8 mouse cellular contexts compared by ENCODE assay signal in genomic region chr9:67043231-67044199, GRCm38 (mm10). TPM values are rescaled to one million over a fixed set of nuclear protein-coding genes. Genes with fewer than 3 reads are reported as not detected.
DNase-seq lines count a peak whose midpoint lies in the region; ATAC-seq and TF ChIP-seq lines count a peak whose summit lies in the region.

No protein-coding gene starts in this region.

- DNase-seq in ES-E14 (ENCODE audit: low read depth, low spot score): peak; percentile 96
- DNase-seq in cerebellum, adult 11-12 months: peak; percentile 99
- DNase-seq in heart, postnatal 36 days: peak; percentile 98
- DNase-seq in layer of hippocampus, adult 2 months (ENCODE audit: low spot score in 2 of 2): peak; percentile 99 to 100
- peak; percentile 100 for DNase-seq in lung, embryonic 14.5 days
- DNase-seq in thymus, adult 2 months: peak; percentile 99

- in situ Hi-C loops in ES-E14 (cut with MboI; ENCODE audit: low sequenced_read_pairs in 2 of 2, unreplicated experiment in 2 of 2): no loop called here

- ATAC-seq in forebrain, embryonic 15.5 days (replicated peaks): peak; percentile 97
- ATAC-seq in lung, embryonic 14.5 days (ENCODE audit: insufficient read depth): peak; percentile 94

- no peaks in the 10 kb centered on the region; the same call in 1 of the 2 replicates for H3K36me3 ChIP-seq in ES-E14 (ENCODE audit: control insufficient read depth, insufficient read depth, low read length, poor library complexity, severe bottlenecking)
- no peaks in the 10 kb centered on the region for H3K36me3 ChIP-seq in forebrain, embryonic 15.5 days
- peaks cover 25% of the 10 kb centered on the region for H3K36me3 ChIP-seq in lung, embryonic 14.5 days (ENCODE audit: insufficient read depth)
- no peaks in the 10 kb centered on the region for H3K36me3 ChIP-seq in thymus, adult 2 months (ENCODE audit: control insufficient read depth, insufficient read depth, low read length)

- no peaks in the 10 kb centered on the region for H3K9me3 ChIP-seq in ES-E14 (ENCODE audit: control insufficient read depth, insufficient read depth, low read depth, low read length)
- no peaks in the 10 kb centered on the region for H3K9me3 ChIP-seq in forebrain, embryonic 15.5 days
- H3K9me3 ChIP-seq in lung, embryonic 14.5 days (ENCODE audit: low read depth, low read length): no peaks in the 10 kb centered on the region

- intact Hi-C loops in heart, postnatal 36 days (cut with DNase I): loop anchor here (1.0 to 10.0 kb wide), 3 partner anchors 42 to 399 kb away; partner anchors contain the start of genes Aph1b and Gm10647

- H3K4me2 ChIP-seq in forebrain, embryonic 15.5 days (replicated peaks): peak overlapping the region; percentile 58
- H3K4me2 ChIP-seq in lung, embryonic 14.5 days: peak overlapping the region; percentile 98

- H3K4me1 ChIP-seq in ES-E14 (ENCODE audit: control insufficient read depth in 2 of 2, insufficient read depth in 2 of 2, low read length in 2 of 2, poor library complexity in 1 of 2): peaks cover 13 to 16% of the 10 kb centered on the region in 2 experiments
- H3K4me1 ChIP-seq in forebrain, embryonic 15.5 days: peaks cover 61% of the 10 kb centered on the region
- H3K4me1 ChIP-seq in lung, embryonic 14.5 days (ENCODE audit: insufficient read depth): peaks cover 38% of the 10 kb centered on the region
- peaks cover 21% of the 10 kb centered on the region for H3K4me1 ChIP-seq in olfactory bulb, adult 2 months (ENCODE audit: control insufficient read depth, insufficient read depth, low read length)
- peaks cover under 1% of the 10 kb centered on the region; the same call in 1 of the 2 replicates for H3K4me1 ChIP-seq in thymus, adult 2 months (replicated peaks; ENCODE audit: control insufficient read depth, insufficient read depth, low read length)

- H3K27ac ChIP-seq in ES-E14 (ENCODE audit: insufficient read depth, low read depth, low read length, poor library complexity, severe bottlenecking): peak overlapping the region; percentile 85
- peak overlapping the region; percentile 96 for H3K27ac ChIP-seq in forebrain, embryonic 15.5 days (replicated peaks)
- peak overlapping the region; percentile 98 for H3K27ac ChIP-seq in layer of hippocampus, adult 2 months
- peak overlapping the region; percentile 91 for H3K27ac ChIP-seq in lung, embryonic 14.5 days (ENCODE audit: low read depth)
- H3K27ac ChIP-seq in olfactory bulb, adult 2 months (ENCODE audit: insufficient read depth, low read depth, low read length): peak overlapping the region; percentile 90
- peak overlapping the region; percentile 18 for H3K27ac ChIP-seq in thymus, adult 2 months (ENCODE audit: control insufficient read depth, insufficient read depth, low read length)

- H3K4me3 ChIP-seq in ES-E14 (ENCODE audit: insufficient read depth in 1 of 2, low read depth in 1 of 2, low read length in 2 of 2, poor library complexity in 1 of 2, severe bottlenecking in 1 of 2): peak overlapping the region; percentile 82 to 97
- peak overlapping the region; percentile 61 for H3K4me3 ChIP-seq in forebrain, embryonic 15.5 days
- H3K4me3 ChIP-seq in layer of hippocampus, adult 2 months: peak overlapping the region; percentile 83
- H3K4me3 ChIP-seq in lung, embryonic 14.5 days (ENCODE audit: low read depth, low read length): peak overlapping the region; percentile 82
- peak overlapping the region; percentile 84 for H3K4me3 ChIP-seq in olfactory bulb, adult 2 months (ENCODE audit: insufficient read depth, low read depth, low read length)
- peak overlapping the region; percentile 66 for H3K4me3 ChIP-seq in thymus, adult 2 months (ENCODE audit: control insufficient read depth, insufficient read depth, low read length)

- WGBS in forebrain, embryonic 15.5 days: under 1% methylated on average over 73 of the region's 73 CpGs
- under 1% methylated on average over 72 of the region's 73 CpGs for WGBS in lung, embryonic 14.5 days
- WGBS in olfactory bulb, adult 2 months: under 1% methylated on average over 73 of the region's 73 CpGs
- WGBS in thymus, adult 2 months: under 1% methylated on average over 72 of the region's 73 CpGs

- TF ChIP-seq CTCF in layer of hippocampus, adult 2 months (conservative IDR thresholded peaks at IDR 0.05): peak; percentile 92
- peak; percentile 97 for TF ChIP-seq CTCF in lung, embryonic 14.5 days (IDR thresholded peaks at IDR 0.05; ENCODE audit: low read depth)
- peak; percentile 90 for TF ChIP-seq CTCF in olfactory bulb, adult 2 months (IDR thresholded peaks at IDR 0.05; ENCODE audit: insufficient read depth, low read depth, low read length)
- TF ChIP-seq CTCF in thymus, adult 2 months (IDR thresholded peaks at IDR 0.05; ENCODE audit: borderline replicate concordance, control insufficient read depth, extremely low read depth, insufficient read depth, low read length, poor library complexity): peak; percentile 96

- H3K9ac ChIP-seq in ES-E14 (ENCODE audit: insufficient read depth, low read depth, low read length, poor library complexity, severe bottlenecking): peak overlapping the region; percentile 90
- peak overlapping the region; percentile 91 for H3K9ac ChIP-seq in forebrain, embryonic 15.5 days (replicated peaks)
- H3K9ac ChIP-seq in lung, embryonic 14.5 days: peak overlapping the region; percentile 79

- peaks cover 16% of the 10 kb centered on the region for H3K27me3 ChIP-seq in forebrain, embryonic 15.5 days
- H3K27me3 ChIP-seq in lung, embryonic 14.5 days (ENCODE audit: insufficient read depth, low read length): no peaks in the 10 kb centered on the region
- peaks cover 8% of the 10 kb centered on the region; the same call in 1 of the 2 replicates for H3K27me3 ChIP-seq in thymus, adult 2 months (ENCODE audit: control insufficient read depth, insufficient read depth, low read length)

- peak; percentile 67 for TF ChIP-seq POLR2A in olfactory bulb, adult 2 months (IDR thresholded peaks at IDR 0.05; ENCODE audit: insufficient read depth, low read depth, low read length)
- TF ChIP-seq POLR2A in thymus, adult 2 months (IDR thresholded peaks at IDR 0.05; ENCODE audit: control insufficient read depth, extremely low read depth, insufficient read depth, low read length, poor library complexity): no peak; the same call in 1 of the 2 replicates

TF ChIP-seq in ES-E14, 5 proteins besides CTCF, POLR2A, EP300 and RAD21:
- TF ChIP-seq MAFK (IDR thresholded peaks at IDR 0.05; ENCODE audit: insufficient read depth, low read depth, low read length) (no peak), CHD2 (IDR thresholded peaks at IDR 0.05; ENCODE audit: low read depth, low read length) (no peak), ZC3H11A (IDR thresholded peaks at IDR 0.05; ENCODE audit: borderline replicate concordance, low read depth, low read length) (peak; percentile 56; the same call in 1 of the 2 replicates), HCFC1 (IDR thresholded peaks at IDR 0.05; ENCODE audit: borderline replicate concordance, insufficient read depth, low read length) (0 out of 2 replicates have a peak, but pooled peaks have one; percentile 20)

RNA-seq across cellular contexts. Expression of gene Tpm1, which starts 5.7 kb away (rescaled TPM):
- total RNA-seq in ES-E14 (2012; rRNA removed): 484 and 860 TPM in 2 replicates
- 118 and 121 TPM in 2 replicates for polyA plus RNA-seq in forebrain, embryonic 15.5 days (2015; fragmentation: Nextera tagmentation; extraction: Ambion mirVana)
- over 10,000 TPM; 11,452 to 11,878 TPM for total RNA-seq in heart, postnatal 36 days (2021)
- total RNA-seq in layer of hippocampus, adult 2 months (2021): 100 to 1,000 TPM; 213 to 215 TPM
- 635 and 725 TPM in 2 replicates for polyA plus RNA-seq in lung, embryonic 14.5 days (2014; fragmentation: Nextera tagmentation; extraction: Ambion mirVana)
- not detected in 2 replicates for polyA plus RNA-seq in olfactory bulb, adult 2 months (2012; ENCODE audit: insufficient read depth, insufficient read length, low replicate concordance, missing spikeins)
- 41.5 and 237 TPM in 2 replicates for polyA plus RNA-seq in thymus, adult 2 months (2012; rRNA removed)

Comparison
In these comparisons a context has a peak if more than half of its experiments do, and no peak if none do; other contexts are left out.
1. Peak in every context shown above with its lines: DNase-seq, ATAC-seq, H3K4me3 ChIP-seq and H3K27ac ChIP-seq.
2. H3K27ac ChIP-seq: peak in every context shown above with its lines; median percentile 98 in layer of hippocampus, adult 2 months; 96 in forebrain, embryonic 15.5 days; 91 in lung, embryonic 14.5 days; 90 in olfactory bulb, adult 2 months; 85 in ES-E14; 18 in thymus, adult 2 months.